Mouse (Mus musculus) liver, embryonic 16.5 days (tissue): ENCODE data around the gene Add3. TPM values are rescaled to one million over a fixed set of nuclear protein-coding genes. Genes with fewer than 3 reads are reported as not detected.

Experiments
- ATAC-seq: fragments of 200-750 bp; cut with Nextera tagmentation; 2 replicates; pipeline ENCODE4 v1.8.0; 2017; ENCODE audit warnings: low read depth, mild to moderate bottlenecking, moderate number of reproducible peaks, moderate library complexity
- H3K27ac ChIP-seq: fragments of 300-500 bp; sonication (generic); 2 replicates; pipeline ENCODE4 v1.5.1; 2014; ENCODE audit warnings: mild to moderate bottlenecking, low read length
- H3K27me3 ChIP-seq: fragments of 300-500 bp; sonication (generic); 2 replicates; pipeline ENCODE4 v1.6.1; 2014; ENCODE audit warnings: low read depth, low read length, mixed read lengths; ENCODE audit not compliant: control insufficient read depth, insufficient read depth
- H3K36me3 ChIP-seq: fragments of 300-500 bp; sonication (generic); 2 replicates; pipeline ENCODE4 v1.6.1; 2014; ENCODE audit warnings: mild to moderate bottlenecking; ENCODE audit not compliant: control insufficient read depth, insufficient read depth
- H3K4me1 ChIP-seq: fragments of 300-500 bp; sonication (generic); 2 replicates; pipeline ENCODE4 v1.6.1; 2014; ENCODE audit warnings: low read depth, low read length, mixed read lengths; ENCODE audit not compliant: control insufficient read depth
- H3K4me2 ChIP-seq: fragments of 300-500 bp; sonication (generic); 2 replicates; pipeline ENCODE4 v1.6.1; 2014; ENCODE audit warnings: low read depth, low read length, mixed read lengths
- H3K4me3 ChIP-seq: fragments of 300-500 bp; sonication (generic); 2 replicates; pipeline ENCODE4 v1.5.1; 2014; ENCODE audit warnings: low read depth, mild to moderate bottlenecking, low read length
- H3K9ac ChIP-seq: fragments of 300-500 bp; sonication (generic); 2 replicates; pipeline ENCODE4 v1.6.1; 2014; ENCODE audit warnings: low read depth, low read length
- H3K9me3 ChIP-seq: fragments of 300-500 bp; sonication (generic); replicated peaks from 2 replicates; pipeline ENCODE4 v1.6.1; 2016; ENCODE audit warnings: low read length; ENCODE audit not compliant: control insufficient read depth
- WGBS: fragments of 180-500 bp; shearing (Covaris S2); extraction: QIAGEN DNeasy Blood & Tissue Kit; methylation state at CpG from one replicate; pipeline ENCODE4 v1.1.7; 2014; ENCODE audit not compliant: insufficient replicate concordance; 5-methylcytosine and 5-hydroxymethylcytosine counted together
- polyA plus RNA-seq: library from polyadenylated mRNA; unstranded; fragments of >200 nt; fragmentation: Nextera tagmentation; extraction: Ambion mirVana; gene quantifications from 2 replicates; pipeline ENCODE4 v1.2.1, GENCODE M21; 2015

Add3 gene
- polyA plus RNA-seq, 1 experiment from 2014 or later: 28.4 TPM

- no peak overlapping the region for H3K4me3 ChIP-seq
- H3K9ac ChIP-seq: no peak overlapping the region
- no peaks in the 10 kb centered on the region for H3K9me3 ChIP-seq
- H3K36me3 ChIP-seq: no peaks in the 10 kb centered on the region
- H3K27ac ChIP-seq: no peak overlapping the region
- ATAC-seq: no peak
- H3K27me3 ChIP-seq: no peaks in the 10 kb centered on the region
- WGBS: 84% methylated on average over 2 of the region's 2 CpGs
- no peaks in the 10 kb centered on the region; the same call in 1 of the 2 replicates for H3K4me1 ChIP-seq
- H3K4me2 ChIP-seq: no peak overlapping the region
These were observed 33.8 kb downstream of the Add3 start for GRCm38 (mm10) chr19:53174034-53174433.

GRCm38 (mm10) chr19:53175550-53175949 is 35.3 kb downstream of the Add3 start:
- Histone ChIP-seq H3K4me2 (no peak overlapping the region), H3K4me3 (no peak overlapping the region), H3K4me1 (no peaks in the 10 kb centered on the region; the same call in 1 of the 2 replicates), H3K27me3 (no peaks in the 10 kb centered on the region), H3K9me3 (no peaks in the 10 kb centered on the region), H3K36me3 (no peaks in the 10 kb centered on the region), H3K27ac (no peak overlapping the region), H3K9ac (no peak overlapping the region)
- no peak for ATAC-seq
- 70% methylated on average over 5 of the region's 5 CpGs for WGBS

- no peaks in the 10 kb centered on the region for H3K27me3 ChIP-seq
- H3K9ac ChIP-seq: no peak overlapping the region
- H3K4me2 ChIP-seq: no peak overlapping the region
- H3K4me3 ChIP-seq: no peak overlapping the region
- H3K27ac ChIP-seq: no peak overlapping the region
- H3K36me3 ChIP-seq: no peaks in the 10 kb centered on the region
- WGBS: 76% methylated on average over 4 of the region's 4 CpGs
- peaks cover 7% of the 10 kb centered on the region for H3K4me1 ChIP-seq
- no peaks in the 10 kb centered on the region for H3K9me3 ChIP-seq
- ATAC-seq: no peak
These were observed 36.3 kb downstream of the Add3 start for GRCm38 (mm10) chr19:53176518-53176917.

- Histone ChIP-seq H3K4me2 (no peak overlapping the region), H3K36me3 (no peaks in the 10 kb centered on the region), H3K27ac (no peak overlapping the region), H3K27me3 (0 out of 2 replicates have a peak, but pooled peaks cover 2% of the 10 kb centered on the region), H3K4me3 (no peak overlapping the region), H3K9me3 (no peaks in the 10 kb centered on the region), H3K9ac (no peak overlapping the region), H3K4me1 (peaks cover 23% of the 10 kb centered on the region)
- ATAC-seq: no peak
- 86% methylated on average over 20 of the region's 20 CpGs for WGBS
These were observed 38.6 kb downstream of the Add3 start for GRCm38 (mm10) chr19:53178611-53179528.

- H3K27ac ChIP-seq: no peak overlapping the region
- H3K9ac ChIP-seq: no peak overlapping the region
- no peaks in the 10 kb centered on the region for H3K36me3 ChIP-seq
- no peak overlapping the region for H3K4me3 ChIP-seq
- H3K9me3 ChIP-seq: no peaks in the 10 kb centered on the region
- H3K4me2 ChIP-seq: no peak overlapping the region
- H3K4me1 ChIP-seq: peaks cover 35% of the 10 kb centered on the region
- ATAC-seq: no peak
- 0 out of 2 replicates have a peak, but pooled peaks cover 2% of the 10 kb centered on the region for H3K27me3 ChIP-seq
- 55% methylated on average over 12 of the region's 12 CpGs for WGBS
These were observed 40.0 kb downstream of the Add3 start for GRCm38 (mm10) chr19:53180168-53180803.

GRCm38 (mm10) chr19:53181003-53181861 is 41.0 kb downstream of the Add3 start:
- H3K4me3 ChIP-seq: no peak overlapping the region
- H3K36me3 ChIP-seq: no peaks in the 10 kb centered on the region
- H3K9ac ChIP-seq: no peak overlapping the region
- no peak for ATAC-seq
- H3K4me2 ChIP-seq: no peak overlapping the region
- H3K27ac ChIP-seq: peak overlapping the region; percentile 26
- 0 out of 2 replicates have a peak, but pooled peaks cover 2% of the 10 kb centered on the region for H3K27me3 ChIP-seq
- H3K4me1 ChIP-seq: peaks cover 40% of the 10 kb centered on the region
- 72% methylated on average over 19 of the region's 19 CpGs for WGBS
- no peaks in the 10 kb centered on the region for H3K9me3 ChIP-seq

- Histone ChIP-seq H3K4me1 (peaks cover 62% of the 10 kb centered on the region), H3K36me3 (no peaks in the 10 kb centered on the region), H3K4me3 (no peak overlapping the region), H3K9me3 (no peaks in the 10 kb centered on the region), H3K27me3 (0 out of 2 replicates have a peak, but pooled peaks cover 2% of the 10 kb centered on the region), H3K27ac (0 out of 2 replicates have a peak overlapping the region, but pooled peaks have one; percentile 38), H3K9ac (no peak overlapping the region), H3K4me2 (peak overlapping the region; percentile 14; the same call in 1 of the 2 replicates)
- 20% methylated on average over 9 of the region's 9 CpGs for WGBS
- no peak for ATAC-seq
These were observed 43.4 kb downstream of the Add3 start for GRCm38 (mm10) chr19:53183620-53184019.

- Histone ChIP-seq H3K27ac (peak overlapping the region; percentile 82), H3K36me3 (no peaks in the 10 kb centered on the region), H3K4me2 (peak overlapping the region; percentile 40), H3K9me3 (no peaks in the 10 kb centered on the region), H3K9ac (no peak overlapping the region), H3K4me1 (peaks cover 66% of the 10 kb centered on the region), H3K4me3 (peak overlapping the region; percentile 4; the same call in 1 of the 2 replicates), H3K27me3 (0 out of 2 replicates have a peak, but pooled peaks cover 2% of the 10 kb centered on the region)
- ATAC-seq: no peak
- 17% methylated on average over 10 of the region's 10 CpGs for WGBS
These were observed 44.0 kb downstream of the Add3 start for GRCm38 (mm10) chr19:53184216-53184615.
